Mouse (Mus musculus) lung, embryonic 16.5 days (tissue): ENCODE measurements around the gene Fmnl1. TPM values are rescaled to one million over a fixed set of nuclear protein-coding genes. Genes with fewer than 3 reads are reported as not detected.

Experiments used
- ATAC-seq: fragments of 200-750 bp; cut with Nextera tagmentation; 2 replicates; pipeline ENCODE4 v1.8.0; 2017; ENCODE audit warnings: low read depth, mild to moderate bottlenecking, moderate library complexity
- H3K27ac ChIP-seq: fragments of 300-500 bp; sonication (generic); 2 replicates; pipeline ENCODE4 v1.5.1; 2014; ENCODE audit warnings: mild to moderate bottlenecking, control low read depth, low read length
- H3K27me3 ChIP-seq: fragments of 300-500 bp; sonication (generic); 2 replicates; pipeline ENCODE4 v1.6.1; 2014; ENCODE audit warnings: low read depth, low read length, mixed read lengths; ENCODE audit not compliant: control insufficient read depth, insufficient read depth
- H3K36me3 ChIP-seq: fragments of 300-500 bp; sonication (generic); 2 replicates; pipeline ENCODE4 v1.6.1; 2014; ENCODE audit warnings: low read length; ENCODE audit not compliant: control insufficient read depth, insufficient read depth
- H3K4me1 ChIP-seq: fragments of 300-500 bp; sonication (generic); replicated peaks from 2 replicates; pipeline ENCODE4 v1.6.1; 2014; ENCODE audit warnings: low read length, mixed read lengths; ENCODE audit not compliant: control insufficient read depth, insufficient read depth
- H3K4me2 ChIP-seq: fragments of 300-500 bp; sonication (generic); 2 replicates; pipeline ENCODE4 v1.6.1; 2014; ENCODE audit warnings: low read depth, low read length, control low read depth
- H3K4me3 ChIP-seq: fragments of 300-500 bp; sonication (generic); 2 replicates; pipeline ENCODE4 v1.5.1; 2014; ENCODE audit warnings: mild to moderate bottlenecking, low read length, control low read depth
- H3K9ac ChIP-seq: fragments of 300-500 bp; sonication (generic); 2 replicates; pipeline ENCODE4 v1.6.1; 2014; ENCODE audit warnings: low read length, control low read depth
- H3K9me3 ChIP-seq: fragments of 300-500 bp; sonication (generic); 2 replicates; pipeline ENCODE4 v1.6.1; 2016; ENCODE audit warnings: low read length; ENCODE audit not compliant: control insufficient read depth
- WGBS: fragments of 180-500 bp; shearing (Covaris S2); extraction: QIAGEN DNeasy Blood & Tissue Kit; methylation state at CpG from one replicate; pipeline ENCODE4 v1.1.7; 2014; 5-methylcytosine and 5-hydroxymethylcytosine counted together
- polyA plus RNA-seq: library from polyadenylated mRNA; unstranded; fragments of >200 nt; fragmentation: Nextera tagmentation; extraction: Ambion mirVana; gene quantifications from 2 replicates; pipeline ENCODE4 v1.2.1, GENCODE M21; 2015

Gene Fmnl1
- polyA plus RNA-seq, 1 experiment from 2014 or later, result 2.9 TPM

- no peaks in the 10 kb centered on the region for H3K9me3 ChIP-seq
- no peak overlapping the region for H3K4me3 ChIP-seq
- ATAC-seq, result no peak
- H3K9ac ChIP-seq, result no peak overlapping the region
- 74% methylated on average over 5 of the region's 5 CpGs for WGBS
- no peak overlapping the region for H3K4me2 ChIP-seq
- H3K27ac ChIP-seq, result no peak overlapping the region
- H3K36me3 ChIP-seq, result no peaks in the 10 kb centered on the region
- H3K27me3 ChIP-seq, result peaks cover under 1% of the 10 kb centered on the region
- no peaks in the 10 kb centered on the region for H3K4me1 ChIP-seq
These were observed 6.3 kb downstream of the Fmnl1 start for GRCm38 (mm10) chr11:103177216-103177615.

DNA sequence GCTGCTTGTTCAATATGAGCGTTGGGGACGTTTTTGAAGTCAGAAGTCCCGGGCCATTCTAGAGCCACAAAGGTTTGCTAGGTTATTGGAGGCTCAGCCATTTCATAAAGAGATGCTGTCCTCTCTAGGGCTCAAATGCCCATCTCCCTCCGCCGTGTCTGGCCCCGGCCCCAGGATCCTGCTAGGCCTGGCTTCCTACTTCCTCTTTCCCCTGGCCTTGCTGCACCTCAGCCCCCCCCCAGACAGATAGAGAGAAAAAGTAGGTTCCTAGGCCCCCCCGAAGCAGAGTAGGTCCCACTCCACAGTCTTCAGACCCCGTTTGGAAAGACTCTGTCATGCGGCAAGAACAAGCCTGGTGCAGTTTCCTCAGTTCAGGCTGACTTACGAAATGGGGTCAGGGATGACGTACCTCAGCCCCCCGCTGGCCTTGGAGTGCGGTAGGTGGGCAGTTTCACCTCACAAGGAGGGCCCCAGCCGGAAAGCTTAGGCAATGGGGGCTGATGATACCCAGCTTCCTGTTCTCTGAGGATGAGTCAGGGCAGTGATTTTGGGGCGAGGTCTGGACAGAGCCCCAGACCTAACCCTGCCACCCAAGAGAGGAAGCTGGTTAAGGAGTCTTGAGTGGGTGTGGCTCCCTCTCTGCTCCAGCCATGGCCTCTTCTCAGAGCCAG lies 7.0 kb downstream of the Fmnl1 start:
- no peak for ATAC-seq
- Histone ChIP-seq H3K4me3 (no peak overlapping the region), H3K4me2 (no peak overlapping the region), H3K4me1 (no peaks in the 10 kb centered on the region), H3K36me3 (no peaks in the 10 kb centered on the region), H3K9me3 (no peaks in the 10 kb centered on the region), H3K27ac (no peak overlapping the region), H3K27me3 (no peaks in the 10 kb centered on the region; the same call in 1 of the 2 replicates), H3K9ac (no peak overlapping the region)
- 79% methylated on average over 15 of the region's 15 CpGs for WGBS

DNA sequence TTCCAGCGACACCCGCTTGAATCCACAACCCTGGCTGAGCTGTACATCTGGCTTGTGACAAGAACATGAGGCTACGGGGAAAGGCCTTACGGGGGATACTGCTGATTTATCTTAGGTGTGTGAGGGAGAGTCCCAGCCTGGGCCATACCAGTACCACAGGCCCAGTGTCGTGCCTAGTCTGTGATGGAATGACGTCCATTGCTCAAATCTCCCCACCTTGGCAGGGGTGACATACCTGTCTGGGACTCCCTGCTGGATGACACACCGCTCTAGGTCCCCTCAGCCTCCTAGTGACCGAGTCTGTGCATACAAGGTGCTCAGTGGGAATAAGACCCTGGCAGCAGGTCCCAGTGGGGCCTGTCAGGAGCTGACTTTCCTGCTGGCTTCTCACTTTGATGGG lies 7.8 kb downstream of the Fmnl1 start:
- no peaks in the 10 kb centered on the region for H3K4me1 ChIP-seq
- no peak for ATAC-seq
- H3K9ac ChIP-seq, result no peak overlapping the region
- WGBS, result 82% methylated on average over 8 of the region's 8 CpGs
- no peak overlapping the region for H3K4me3 ChIP-seq
- H3K36me3 ChIP-seq, result no peaks in the 10 kb centered on the region
- H3K27ac ChIP-seq, result no peak overlapping the region
- H3K9me3 ChIP-seq, result no peaks in the 10 kb centered on the region
- H3K4me2 ChIP-seq, result no peak overlapping the region
- H3K27me3 ChIP-seq, result no peaks in the 10 kb centered on the region; the same call in 1 of the 2 replicates

GRCm38 (mm10) chr11:103180426-103180825 lies 9.5 kb downstream of the Fmnl1 start:
- H3K4me2 ChIP-seq, result no peak overlapping the region
- ATAC-seq, result no peak
- no peaks in the 10 kb centered on the region for H3K4me1 ChIP-seq
- no peaks in the 10 kb centered on the region; the same call in 1 of the 2 replicates for H3K27me3 ChIP-seq
- no peak overlapping the region for H3K27ac ChIP-seq
- H3K9me3 ChIP-seq, result no peaks in the 10 kb centered on the region
- no peak overlapping the region for H3K9ac ChIP-seq
- no peak overlapping the region for H3K4me3 ChIP-seq
- WGBS, result 39% methylated on average over 1 of the region's 1 CpGs
- H3K36me3 ChIP-seq, result no peaks in the 10 kb centered on the region

GRCm38 (mm10) chr11:103181349-103181748 lies 10.4 kb downstream of the Fmnl1 start:
- ATAC-seq, result no peak
- Histone ChIP-seq H3K4me2 (no peak overlapping the region), H3K27me3 (no peaks in the 10 kb centered on the region), H3K9ac (no peak overlapping the region), H3K4me3 (no peak overlapping the region), H3K27ac (no peak overlapping the region), H3K36me3 (no peaks in the 10 kb centered on the region), H3K4me1 (no peaks in the 10 kb centered on the region), H3K9me3 (no peaks in the 10 kb centered on the region)
- 72% methylated on average over 9 of the region's 9 CpGs for WGBS

DNA sequence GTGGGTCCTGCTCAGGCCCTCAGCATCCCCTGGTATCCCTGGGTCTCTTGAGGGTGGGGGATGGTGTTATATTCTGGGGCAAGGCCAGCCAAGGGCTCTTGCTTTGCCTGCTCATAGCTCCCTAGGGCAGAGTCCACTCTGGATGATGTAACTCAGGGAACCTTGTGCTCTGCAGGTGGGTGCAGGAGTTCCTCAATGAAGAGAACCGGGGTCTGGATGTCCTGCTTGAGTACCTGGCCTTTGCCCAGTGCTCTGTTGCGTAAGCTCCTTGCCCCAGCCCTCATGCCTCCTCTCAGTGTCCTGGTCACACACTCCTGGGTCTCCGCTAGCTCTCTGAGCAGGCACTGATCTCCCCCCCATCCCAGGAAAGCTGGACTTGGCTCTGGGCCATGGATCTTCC lies 11.0 kb downstream of the Fmnl1 start:
- no peak overlapping the region for H3K4me3 ChIP-seq
- ATAC-seq, result no peak
- 70% methylated on average over 3 of the region's 3 CpGs for WGBS
- no peak overlapping the region for H3K27ac ChIP-seq
- H3K4me1 ChIP-seq, result no peaks in the 10 kb centered on the region
- no peaks in the 10 kb centered on the region for H3K9me3 ChIP-seq
- no peak overlapping the region for H3K4me2 ChIP-seq
- H3K9ac ChIP-seq, result no peak overlapping the region
- H3K36me3 ChIP-seq, result no peaks in the 10 kb centered on the region
- H3K27me3 ChIP-seq, result no peaks in the 10 kb centered on the region

DNA sequence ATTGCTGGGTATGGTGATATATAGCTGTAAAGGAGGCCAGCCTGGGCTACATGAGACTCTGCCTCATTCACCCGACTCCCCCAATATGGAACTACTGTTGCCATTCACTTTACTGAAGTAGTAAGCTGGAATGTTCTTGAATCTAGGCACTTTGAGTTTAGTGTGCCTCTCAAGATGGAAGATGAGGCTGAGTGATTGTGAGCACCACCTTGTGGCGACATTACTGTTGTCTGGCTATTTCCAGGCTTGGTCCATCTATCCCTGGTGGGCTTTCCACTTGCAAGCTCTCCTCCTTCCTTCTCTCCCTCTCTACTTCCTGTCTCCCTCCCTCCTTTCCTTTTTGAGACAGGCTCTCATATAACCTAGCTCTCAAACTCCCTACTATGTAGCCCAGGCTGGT lies 14.0 kb downstream of the Fmnl1 start:
- Histone ChIP-seq H3K9me3 (no peaks in the 10 kb centered on the region), H3K4me1 (no peaks in the 10 kb centered on the region), H3K4me2 (no peak overlapping the region), H3K36me3 (no peaks in the 10 kb centered on the region), H3K9ac (no peak overlapping the region), H3K27me3 (no peaks in the 10 kb centered on the region), H3K27ac (no peak overlapping the region), H3K4me3 (no peak overlapping the region)
- 23% methylated on average over 2 of the region's 2 CpGs for WGBS
- no peak for ATAC-seq

DNA sequence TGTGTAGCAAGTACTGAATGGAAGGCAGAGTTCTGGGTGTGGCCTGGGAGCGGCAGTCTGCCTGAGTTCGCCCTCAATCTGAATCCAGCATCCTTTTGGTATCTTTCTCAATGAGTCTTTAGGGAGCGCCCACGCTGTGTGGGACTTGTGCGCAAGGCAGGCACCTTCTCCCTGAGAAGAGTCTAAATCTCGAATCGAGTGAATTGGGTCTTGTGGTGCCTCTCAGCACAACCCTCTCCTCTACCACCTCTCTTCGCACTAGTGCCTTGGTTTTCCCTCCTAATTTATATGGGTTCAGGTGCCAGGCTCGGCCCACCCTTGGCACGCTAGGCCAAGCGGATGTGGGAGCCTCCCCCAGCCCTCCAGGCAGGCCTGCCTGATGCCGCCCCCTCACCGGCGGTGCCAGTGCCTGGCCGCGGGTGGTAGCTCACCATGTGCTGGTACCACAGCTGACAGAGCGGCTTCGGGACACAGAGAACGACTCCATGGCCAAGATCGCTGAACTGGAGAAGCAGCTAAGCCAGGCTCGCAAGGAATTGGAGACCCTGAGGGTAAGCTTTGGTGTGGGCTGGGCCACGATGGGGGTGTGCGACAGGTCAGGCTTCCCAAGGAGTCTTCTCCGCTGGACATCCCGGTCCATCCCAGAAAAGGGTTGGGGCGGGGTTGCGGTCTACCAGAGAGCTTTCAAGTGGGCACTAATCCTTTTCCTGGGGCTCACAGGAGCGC lies 21.5 kb downstream of the Fmnl1 start:
- no peak overlapping the region for H3K27ac ChIP-seq
- H3K9me3 ChIP-seq, result no peaks in the 10 kb centered on the region
- peak overlapping the region; percentile 22 for H3K4me3 ChIP-seq
- no peak for ATAC-seq
- 15% methylated on average over 28 of the region's 28 CpGs for WGBS
- H3K4me2 ChIP-seq, result peak overlapping the region; percentile 46
- H3K36me3 ChIP-seq, result no peaks in the 10 kb centered on the region
- peaks cover 57% of the 10 kb centered on the region for H3K27me3 ChIP-seq
- no peak overlapping the region for H3K9ac ChIP-seq
- H3K4me1 ChIP-seq, result no peaks in the 10 kb centered on the region

DNA sequence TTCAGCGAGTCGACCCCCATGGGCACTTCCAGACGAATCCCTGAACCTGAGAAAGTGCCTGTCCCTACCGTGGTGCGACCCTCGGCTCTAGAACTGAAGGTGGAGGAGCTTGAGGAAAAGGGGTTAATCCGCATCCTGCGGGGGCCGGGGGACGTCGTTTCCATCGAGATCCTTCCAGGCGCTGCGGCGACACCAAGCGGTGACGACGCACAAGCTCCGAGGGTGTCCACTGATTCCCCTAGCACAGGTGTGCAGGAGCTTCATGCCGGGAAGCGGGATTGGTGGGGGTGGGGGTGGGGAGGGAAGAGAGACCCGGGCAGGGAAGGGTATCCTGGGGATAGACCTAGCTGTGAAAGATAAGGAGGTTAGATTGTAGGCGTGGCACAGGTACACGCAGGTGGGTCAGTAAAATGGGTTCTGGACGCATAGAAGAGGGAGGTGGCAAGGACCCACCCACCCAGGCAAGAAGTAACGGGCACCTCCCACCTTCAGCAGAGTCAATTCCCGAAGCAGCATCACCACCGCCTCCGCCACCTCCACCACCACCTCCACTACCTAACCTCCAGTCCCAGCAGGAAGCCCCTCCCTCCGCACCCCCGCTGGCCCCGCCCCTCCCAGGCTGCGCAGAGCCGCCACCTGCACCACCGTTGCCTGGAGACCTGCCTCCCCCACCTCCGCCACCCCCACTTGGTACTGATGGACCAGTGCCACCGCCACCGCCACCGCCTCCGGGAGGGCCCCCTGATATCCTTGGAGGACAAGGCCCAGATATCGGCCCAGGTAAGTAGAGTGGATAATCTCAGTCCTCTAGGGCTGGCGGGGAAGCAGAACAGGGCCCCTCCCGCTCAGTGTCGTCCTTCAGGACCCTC lies 22.3 kb downstream of the Fmnl1 start:
- H3K27ac ChIP-seq, result no peak overlapping the region
- 7% methylated on average over 35 of the region's 44 CpGs for WGBS
- no peak for ATAC-seq
- no peaks in the 10 kb centered on the region for H3K4me1 ChIP-seq
- H3K27me3 ChIP-seq, result peaks cover 64% of the 10 kb centered on the region
- H3K4me3 ChIP-seq, result peak overlapping the region; percentile 22
- H3K9me3 ChIP-seq, result no peaks in the 10 kb centered on the region
- peak overlapping the region; percentile 46 for H3K4me2 ChIP-seq
- H3K36me3 ChIP-seq, result no peaks in the 10 kb centered on the region
- no peak overlapping the region for H3K9ac ChIP-seq
